Mouse (Mus musculus) embryonic fibroblast, embryonic 13.5 days (primary cell): ENCODE measurements around the gene D2hgdh. TPM values are rescaled to one million over a fixed set of nuclear protein-coding genes. Genes with fewer than 3 reads are reported as not detected.
"Not testable (repeated sequence)": the region's sequence is repeated elsewhere in the genome, so short reads cannot be mapped to it uniquely, and the experiment has no call there.

ENCODE experiments used
- H3K27ac ChIP-seq: 2 replicates; pipeline ENCODE4 v1.5.1; 2012; ENCODE audit warnings: low read length, control low read depth, inconsistent platforms; ENCODE audit not compliant: insufficient read depth
- H3K4me1 ChIP-seq: 2 replicates; pipeline ENCODE4 v1.6.1; 2011; ENCODE audit warnings: low read length; ENCODE audit not compliant: control insufficient read depth, insufficient read depth
- H3K4me3 ChIP-seq: 2 replicates; pipeline ENCODE4 v1.5.1; 2011; ENCODE audit warnings: mild to moderate bottlenecking, control low read depth, low read length; ENCODE audit not compliant: insufficient read depth
- CTCF ChIP-seq: IDR thresholded peaks from 2 replicates; pipeline ENCODE4 v1.5.1; 2011; ENCODE audit warnings: mild to moderate bottlenecking, control low read depth, low read length, moderate library complexity, borderline replicate concordance; ENCODE audit not compliant: insufficient read depth
- POLR2A ChIP-seq: IDR thresholded peaks from 2 replicates; pipeline ENCODE4 v1.6.1; 2011; ENCODE audit warnings: low read depth, mild to moderate bottlenecking, control low read depth, low read length, moderate library complexity
- polyA plus RNA-seq: library from polyadenylated mRNA; stranded (reverse); fragments of >200 nt; gene quantifications from 2 replicates; pipeline ENCODE4 v1.2.4, GENCODE M21; 2011; ENCODE audit warnings: low read depth; ENCODE audit not compliant: missing spikeins, insufficient read length

Gene D2hgdh
- polyA plus RNA-seq, 1 experiment, result 12.7 TPM

GRCm38 (mm10) chr1:93825771-93826539 is 1.2 kb downstream of the D2hgdh start:
- TF ChIP-seq POLR2A (no peak; the same call in 1 of the 2 replicates), CTCF (no peak)
- Histone ChIP-seq H3K27ac (0 out of 2 replicates have a peak overlapping the region, but pooled peaks have one; percentile 1), H3K4me1 (no peaks in the 10 kb centered on the region), H3K4me3 (peak overlapping the region; percentile 44)

- H3K4me1 ChIP-seq, result no peaks in the 10 kb centered on the region
- TF ChIP-seq CTCF (no peak), POLR2A (no peak; the same call in 1 of the 2 replicates)
- no peak overlapping the region for H3K27ac ChIP-seq
- no peak overlapping the region for H3K4me3 ChIP-seq
Observed at GRCm38 (mm10) chr1:93826540-93826835, 1.8 kb downstream of the D2hgdh start.

GRCm38 (mm10) chr1:93832754-93833360 is 8.1 kb downstream of the D2hgdh start:
- H3K27ac ChIP-seq, H3K4me1 ChIP-seq, H3K4me3 ChIP-seq: not testable (repeated sequence)

GRCm38 (mm10) chr1:93834671-93835150 is 10.0 kb downstream of the D2hgdh start:
- Histone ChIP-seq H3K4me1 (peaks cover 2% of the 10 kb centered on the region; the same call in 1 of the 2 replicates), H3K4me3 (no peak overlapping the region), H3K27ac (no peak overlapping the region)
- TF ChIP-seq CTCF, result no peak
- TF ChIP-seq POLR2A, result no peak

GRCm38 (mm10) chr1:93835211-93835610 is 10.5 kb downstream of the D2hgdh start:
- TF ChIP-seq CTCF (no peak), POLR2A (no peak)
- no peak overlapping the region for H3K4me3 ChIP-seq
- peak overlapping the region; percentile 63 for H3K27ac ChIP-seq
- peaks cover 2% of the 10 kb centered on the region; the same call in 1 of the 2 replicates for H3K4me1 ChIP-seq

GRCm38 (mm10) chr1:93835876-93836531 is 11.3 kb downstream of the D2hgdh start:
- TF ChIP-seq CTCF (no peak), POLR2A (no peak)
- peak overlapping the region; percentile 63 for H3K27ac ChIP-seq
- H3K4me3 ChIP-seq, result no peak overlapping the region
- peaks cover 2% of the 10 kb centered on the region; the same call in 1 of the 2 replicates for H3K4me1 ChIP-seq

GRCm38 (mm10) chr1:93836532-93836913 is 11.8 kb downstream of the D2hgdh start:
- Histone ChIP-seq H3K4me3 (no peak overlapping the region), H3K27ac (no peak overlapping the region), H3K4me1 (peaks cover 2% of the 10 kb centered on the region; the same call in 1 of the 2 replicates)
- no peak for TF ChIP-seq CTCF

- Histone ChIP-seq H3K4me3 (no peak overlapping the region), H3K27ac (no peak overlapping the region), H3K4me1 (peaks cover 2% of the 10 kb centered on the region; the same call in 1 of the 2 replicates)
- no peak for TF ChIP-seq POLR2A
- no peak for TF ChIP-seq CTCF
Observed at GRCm38 (mm10) chr1:93837335-93837734, 12.6 kb downstream of the D2hgdh start.

- not testable (repeated sequence) for H3K4me3 ChIP-seq, H3K27ac ChIP-seq, H3K4me1 ChIP-seq
Observed at GRCm38 (mm10) chr1:93838569-93838968, 13.9 kb downstream of the D2hgdh start.

- H3K27ac ChIP-seq, H3K4me1 ChIP-seq, H3K4me3 ChIP-seq: not testable (repeated sequence)
Observed at GRCm38 (mm10) chr1:93845766-93846366, 21.2 kb downstream of the D2hgdh start.

- not testable (repeated sequence) for H3K4me3 ChIP-seq, H3K27ac ChIP-seq, H3K4me1 ChIP-seq
Observed at GRCm38 (mm10) chr1:93855790-93856189, 31.1 kb downstream of the D2hgdh start.
